Mouse (Mus musculus): Measurements from ENCODE around the gene Lhx9. TPM values are rescaled to one million over a fixed set of nuclear protein-coding genes. Genes with fewer than 3 reads are reported as not detected.

Lhx9 gene
- polyA plus RNA-seq, 1 experiment from 2014 or later, result 0.87 TPM

Other genes starting within 250 kb of the Lhx9 start
- 34.3 and 35.9 TPM in 2 replicates for gene Nek7, start 228.4 kb downstream of the Lhx9 start, polyA plus RNA-seq (2015; fragmentation: Nextera tagmentation; extraction: Ambion mirVana)
- gene 2310009B15Rik, start 8.3 kb upstream of the Lhx9 start, polyA plus RNA-seq (2015; fragmentation: Nextera tagmentation; extraction: Ambion mirVana), result 29.9 and 39.6 TPM in 2 replicates
- 5.7 and 7.1 TPM in 2 replicates for gene Dennd1b, start 114.9 kb upstream of the Lhx9 start, polyA plus RNA-seq (2015; fragmentation: Nextera tagmentation; extraction: Ambion mirVana)